Mouse (Mus musculus) heart, postnatal 36 days (tissue): Measurements from ENCODE around the gene Hoxc9. TPM values are rescaled to one million over a fixed set of nuclear protein-coding genes. Genes with fewer than 3 reads are reported as not detected.

Experiments used
- DNase-seq, 2 experiments: peaks; one replicate each; pipeline ENCODE4 v3.0.0; 2021 to 2022
- intact Hi-C: fragments of 180-260 bp; cut with DNase I; formaldehyde crosslinking; loops from one replicate; pipeline ENCODE4 v1.15.1; 2025
- total RNA-seq, 2 experiments: library from RNA; stranded (reverse); gene quantifications; 2 replicates each; pipeline ENCODE4 v1.2.3; 2021

Gene Hoxc9
- total RNA-seq, 2 experiments from 2014 or later, result not detected

DNA sequence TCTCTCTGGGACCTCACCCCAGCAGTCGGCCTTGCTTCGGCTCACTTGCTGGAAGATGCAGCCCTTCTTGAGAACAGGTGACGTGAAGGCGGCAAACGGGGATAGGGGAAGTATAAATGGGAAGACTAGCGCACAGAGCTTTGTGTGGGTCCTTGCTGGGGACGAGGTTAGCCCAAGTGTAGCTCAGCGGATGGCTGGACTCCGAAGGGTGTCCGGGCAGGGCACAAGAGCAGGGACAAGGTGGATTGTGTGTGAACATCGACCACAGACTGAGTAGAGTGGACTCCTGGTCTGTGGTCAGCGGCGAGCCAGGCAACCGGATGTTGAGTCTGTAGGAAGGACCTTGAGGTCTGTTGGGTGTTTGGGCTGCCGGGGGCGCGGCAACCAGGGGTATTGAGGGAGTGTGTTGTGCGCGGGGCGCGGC, 539 bp upstream of the Hoxc9 start:
- DNase-seq, result no peak
- intact Hi-C loops, result no loop called here

DNA sequence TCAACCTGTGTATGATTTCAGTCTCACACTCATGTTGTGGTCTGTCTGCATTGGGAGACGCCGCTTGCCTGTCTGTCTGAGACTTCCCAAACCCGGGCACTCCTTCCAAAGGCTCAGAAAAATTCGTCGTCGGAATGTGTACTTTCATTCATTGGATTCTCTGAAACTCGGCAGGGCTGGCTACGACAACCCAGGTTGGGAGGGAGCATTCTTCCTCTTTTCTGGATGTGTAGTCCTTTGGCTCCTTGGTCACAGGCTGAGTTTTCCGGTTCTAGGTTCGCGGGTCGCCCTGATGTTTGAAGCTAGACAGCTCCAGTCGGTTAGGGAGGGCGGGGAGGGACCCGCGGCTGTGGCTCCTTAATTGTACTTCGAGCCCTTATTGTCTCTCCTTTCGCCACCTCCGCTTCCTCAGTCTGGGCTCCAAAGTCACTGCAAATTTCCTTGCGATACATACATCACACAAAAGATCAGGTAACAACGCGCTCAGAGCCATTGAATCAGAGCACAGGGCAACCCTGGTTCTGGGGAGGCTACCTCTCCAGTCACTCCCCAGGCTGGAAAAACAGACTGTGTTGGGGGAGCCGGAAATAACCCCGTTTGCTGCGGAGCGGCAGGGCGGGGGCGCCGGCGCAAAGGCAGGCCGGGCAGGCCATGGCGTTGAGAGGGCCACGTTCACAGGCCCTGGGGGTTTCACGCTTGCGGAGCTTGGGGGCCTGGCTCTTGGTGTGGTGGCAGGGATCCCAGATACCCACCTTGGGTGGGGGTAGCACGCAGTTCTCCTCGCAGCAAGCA, 588 bp downstream of the Hoxc9 start:
- DNase-seq, result no peak
- intact Hi-C loops, result no loop called here

DNA sequence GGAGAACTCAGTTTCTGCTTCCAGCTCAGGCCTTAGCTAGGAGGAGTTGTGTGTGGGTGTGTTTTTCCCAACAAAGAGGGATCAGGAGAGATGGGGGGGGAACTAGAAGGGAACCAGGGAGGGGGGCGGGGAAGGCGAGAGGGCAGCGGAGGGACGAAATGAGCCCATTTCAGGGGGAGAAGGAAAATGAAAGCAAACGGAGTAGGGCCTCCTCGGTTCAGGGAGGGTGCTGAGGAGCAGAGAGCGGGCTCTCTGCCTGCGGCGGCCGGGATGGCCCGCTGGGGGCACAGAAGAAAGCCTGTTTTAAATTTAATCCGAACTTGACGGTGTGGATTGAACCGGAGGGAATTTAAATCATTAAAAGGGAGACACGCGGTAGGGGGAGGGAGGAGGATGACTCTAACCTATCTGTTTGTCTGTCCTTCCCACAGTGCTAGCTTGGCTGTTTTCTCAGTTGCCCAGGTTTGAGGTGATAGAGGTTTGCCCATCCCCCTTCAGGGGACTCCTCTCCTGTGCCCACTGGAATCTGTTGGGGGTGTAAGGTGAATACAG, 1.3 kb downstream of the Hoxc9 start:
- intact Hi-C loops, result no loop called here
- DNase-seq, result no peak

DNA sequence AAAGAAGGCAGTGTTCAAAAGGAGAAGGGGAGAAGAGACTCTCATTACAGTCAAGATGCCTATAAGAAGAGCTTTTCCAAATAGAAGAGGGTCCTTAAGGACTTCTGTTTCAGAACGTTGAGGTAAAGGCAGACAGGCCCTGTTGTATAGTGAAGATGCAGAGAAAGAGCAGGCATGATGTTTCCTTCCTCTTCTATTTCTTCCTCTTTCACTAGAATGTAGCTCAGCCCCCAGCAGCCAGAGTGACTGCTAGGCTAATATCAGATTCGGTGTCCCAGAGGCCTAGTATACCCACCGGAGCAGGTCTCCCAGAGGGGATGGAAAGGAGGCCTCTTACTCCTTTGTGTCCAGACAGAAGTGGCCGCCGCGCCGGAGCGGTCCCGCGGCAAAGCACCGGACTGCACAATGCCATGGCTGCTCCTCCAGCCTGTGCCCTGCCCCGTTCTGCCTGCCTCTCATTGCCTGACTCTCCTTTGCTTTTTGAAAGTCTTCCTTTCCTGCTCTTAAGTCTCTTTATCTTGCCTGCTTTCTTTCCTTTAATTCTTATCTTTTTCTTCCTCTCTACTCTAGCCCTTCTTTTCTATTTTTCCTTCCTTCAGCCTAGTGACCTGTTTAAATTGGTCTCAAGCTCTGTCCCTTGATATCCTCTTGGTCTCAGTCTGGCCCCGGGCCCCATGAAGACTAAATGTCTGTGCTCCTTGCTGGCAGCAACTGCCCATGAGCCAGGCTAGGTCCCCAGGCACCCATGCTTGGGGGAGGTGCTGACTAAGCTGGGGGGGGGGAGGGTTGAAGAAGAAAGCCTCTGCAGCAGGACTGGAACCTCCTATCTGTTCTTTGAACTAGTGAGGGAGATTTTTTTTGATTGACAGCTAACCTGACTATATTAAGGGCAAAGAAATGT, 2.6 kb downstream of the Hoxc9 start:
- intact Hi-C loops, result no loop called here
- no peak for DNase-seq

DNA sequence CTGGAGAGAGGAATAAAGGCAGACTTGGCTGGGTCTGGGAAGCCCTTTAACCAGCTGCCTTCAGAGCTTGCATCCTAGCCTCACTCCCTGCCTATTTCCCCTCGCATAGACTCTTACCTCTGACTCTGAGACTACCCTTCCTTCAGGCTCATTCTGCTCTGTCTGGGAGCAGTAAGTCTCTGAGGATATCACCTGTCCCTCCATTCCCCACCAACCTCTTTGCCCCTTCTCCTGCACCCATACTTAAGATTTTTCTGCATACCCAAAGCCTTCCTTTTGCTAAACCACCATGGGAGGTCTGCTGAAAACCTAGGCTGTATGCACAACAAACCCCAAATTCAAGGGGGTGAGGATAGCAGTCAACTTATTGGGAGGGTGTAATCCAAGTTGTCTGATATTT, 3.7 kb downstream of the Hoxc9 start:
- DNase-seq, result no peak
- intact Hi-C loops, result no loop called here

DNA sequence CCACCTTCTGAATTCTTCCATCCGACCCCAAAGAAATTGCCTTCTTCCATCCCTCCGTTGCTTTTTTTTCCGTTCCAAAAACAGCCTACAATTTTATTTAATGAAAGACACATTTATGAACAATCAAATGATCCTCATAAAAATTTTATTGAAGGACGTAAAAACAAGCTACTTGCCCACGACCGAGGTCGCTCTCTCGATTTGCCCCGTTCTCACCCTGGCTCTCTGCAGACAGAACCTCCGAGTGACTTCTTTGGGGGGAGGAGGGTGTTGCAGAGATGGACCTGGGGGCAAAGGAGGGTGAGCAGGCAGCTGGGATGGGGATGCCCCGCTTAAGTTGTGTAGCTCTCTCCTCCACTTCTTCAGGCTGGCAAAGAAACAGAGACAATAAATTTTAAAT, 4.1 kb downstream of the Hoxc9 start:
- intact Hi-C loops, result no loop called here
- DNase-seq, result no peak

DNA sequence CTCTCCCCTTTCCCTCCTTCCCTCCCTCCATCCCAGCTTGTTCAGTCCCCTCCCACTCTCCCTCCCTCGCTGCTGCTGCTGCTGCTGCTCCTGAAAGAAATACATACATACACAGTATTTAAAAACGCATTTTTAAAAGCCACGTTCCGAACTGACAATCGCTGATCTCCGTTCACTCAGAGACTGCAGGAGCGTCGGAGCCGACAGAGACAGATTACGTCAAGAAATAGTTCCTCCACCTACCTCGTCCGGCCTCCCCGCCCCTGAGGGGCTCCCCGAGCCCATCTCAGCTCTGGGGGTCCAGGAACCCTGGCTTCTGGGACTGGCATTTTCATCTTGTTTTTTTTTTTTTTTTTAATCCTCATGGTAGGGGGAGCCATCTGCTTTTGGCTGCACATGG, 4.7 kb downstream of the Hoxc9 start:
- intact Hi-C loops, result no loop called here
- DNase-seq, result no peak

DNA sequence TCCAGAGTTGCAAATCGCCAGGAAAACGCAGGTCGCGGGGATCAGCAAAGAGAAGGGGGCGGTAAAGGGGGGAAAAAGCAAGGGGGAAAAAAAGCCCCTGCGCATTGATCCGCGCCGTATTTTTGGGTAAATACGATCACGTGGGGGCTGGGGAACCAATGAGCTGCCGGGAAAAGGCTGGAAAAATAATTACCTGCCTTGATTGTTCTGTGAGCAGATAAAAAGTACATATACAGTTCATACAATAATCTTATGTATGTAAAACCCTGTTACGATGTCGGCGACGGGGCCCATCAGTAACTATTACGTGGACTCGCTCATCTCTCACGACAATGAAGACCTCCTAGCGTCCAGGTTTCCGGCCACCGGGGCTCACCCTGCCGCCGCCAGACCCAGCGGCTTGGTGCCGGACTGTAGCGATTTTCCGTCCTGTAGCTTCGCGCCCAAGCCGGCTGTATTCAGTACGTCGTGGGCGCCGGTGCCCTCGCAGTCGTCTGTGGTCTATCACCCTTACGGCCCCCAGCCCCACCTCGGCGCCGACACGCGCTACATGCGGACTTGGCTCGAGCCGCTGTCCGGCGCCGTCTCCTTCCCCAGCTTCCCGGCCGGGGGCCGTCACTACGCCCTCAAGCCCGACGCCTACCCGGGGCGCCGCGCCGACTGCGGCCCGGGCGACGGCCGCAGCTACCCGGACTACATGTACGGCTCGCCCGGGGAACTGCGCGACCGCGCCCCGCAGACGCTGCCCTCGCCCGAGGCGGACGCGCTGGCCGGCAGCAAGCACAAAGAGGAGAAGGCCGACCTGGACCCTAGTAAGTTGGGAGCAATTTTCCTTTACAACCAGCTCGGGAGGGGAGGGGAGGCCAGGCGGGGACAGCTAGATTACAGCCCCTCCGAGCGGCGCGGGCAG, 5.4 kb downstream of the Hoxc9 start:
- intact Hi-C loops, result no loop called here
- no peak for DNase-seq

DNA sequence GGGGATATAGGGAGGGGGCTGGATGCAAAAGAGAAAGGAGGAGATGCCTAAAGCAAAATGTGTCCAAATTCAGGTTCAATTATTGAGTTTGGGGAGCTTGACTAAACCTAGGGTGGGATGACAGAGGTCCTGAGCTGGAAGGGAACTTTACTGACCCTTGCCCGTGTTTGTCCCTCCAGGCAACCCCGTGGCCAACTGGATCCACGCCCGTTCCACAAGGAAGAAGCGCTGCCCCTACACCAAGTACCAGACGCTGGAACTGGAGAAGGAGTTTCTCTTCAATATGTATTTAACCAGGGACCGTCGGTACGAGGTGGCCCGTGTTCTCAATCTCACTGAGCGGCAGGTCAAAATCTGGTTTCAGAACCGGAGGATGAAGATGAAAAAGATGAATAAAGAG, 7.5 kb downstream of the Hoxc9 start:
- intact Hi-C loops, result no loop called here

DNA sequence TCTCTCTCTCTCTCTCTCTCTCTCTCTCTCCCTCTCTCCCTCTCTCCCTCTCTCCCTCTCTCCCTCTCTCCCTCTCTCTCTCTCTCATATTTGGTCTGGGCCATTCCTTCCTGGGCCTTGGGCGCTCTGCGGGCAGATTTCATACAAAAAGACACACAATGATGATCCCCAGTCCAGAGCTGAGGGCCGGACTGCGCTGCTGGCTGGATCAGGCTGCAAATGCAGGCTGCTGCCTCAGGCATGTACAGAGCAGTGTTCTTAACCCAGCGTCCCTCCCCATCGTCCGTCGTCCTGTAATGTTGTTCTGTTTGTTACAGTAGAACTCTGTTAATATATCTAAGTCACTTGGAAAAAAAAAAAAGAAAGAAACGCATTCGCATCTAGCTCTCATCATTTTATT, 8.3 kb downstream of the Hoxc9 start:
- DNase-seq, result no peak
- intact Hi-C loops, result no loop called here

More for the DNA sequence above, 7.5 kb downstream of the Hoxc9 start:
- no peak for DNase-seq

DNA sequence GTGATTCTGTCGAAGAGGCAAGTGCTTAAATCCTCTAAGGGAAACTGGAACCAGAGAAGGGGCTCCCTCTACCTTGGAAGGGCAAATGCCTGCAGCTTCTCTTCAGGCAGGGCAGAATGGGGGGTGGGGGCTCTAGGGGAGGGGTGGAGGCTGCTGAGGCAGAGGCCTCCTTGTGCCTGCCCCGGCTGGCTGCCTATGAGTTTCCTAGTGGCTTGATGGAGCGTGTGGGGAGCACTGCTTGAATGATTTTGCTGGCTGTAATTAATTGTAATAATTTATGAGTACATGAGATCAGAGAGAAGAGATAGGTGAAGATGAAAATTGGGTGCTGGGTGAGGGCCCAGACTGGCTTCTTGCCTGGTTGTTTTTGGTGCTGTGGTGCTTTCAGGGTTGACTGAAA, 8.7 kb downstream of the Hoxc9 start:
- intact Hi-C loops, result loop anchor here (5.0 kb wide), 2 partner anchors 223 to 332 kb away; no protein-coding TSS in a partner anchor
- no peak for DNase-seq

DNA sequence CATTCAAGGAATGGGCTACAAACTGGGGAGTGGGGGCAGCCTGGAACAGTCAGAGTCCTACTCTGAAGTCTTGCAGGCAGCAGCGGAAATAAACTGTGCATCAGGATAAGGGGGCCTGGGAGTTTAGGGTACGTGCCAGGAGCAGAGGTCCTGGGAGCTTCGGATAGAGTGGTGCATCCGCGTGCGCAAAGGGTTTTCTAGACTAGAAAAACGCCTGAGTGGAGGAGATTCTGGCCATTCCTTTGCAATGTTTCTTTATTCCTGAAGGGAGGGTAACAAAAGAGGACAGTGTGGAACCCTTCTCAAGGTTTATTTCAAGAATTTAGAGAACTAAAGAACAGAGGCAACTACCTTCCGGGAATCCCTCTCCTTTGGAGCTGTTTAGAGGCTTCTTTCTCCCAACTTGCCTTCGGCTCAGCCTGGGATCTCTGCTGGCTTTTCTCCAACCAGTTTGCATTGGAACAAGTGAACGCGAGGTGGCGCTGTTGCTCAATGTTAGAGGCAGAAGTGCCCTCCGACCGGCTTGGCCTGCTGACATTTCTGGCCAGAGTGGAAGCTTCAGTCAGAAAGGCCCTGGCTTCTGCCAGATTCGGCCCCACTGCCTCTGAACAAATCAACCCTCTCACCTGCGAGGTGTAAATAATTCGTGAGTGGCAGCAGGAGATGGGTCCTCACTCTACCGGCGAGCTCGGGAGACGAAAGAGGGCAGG, 11.0 kb downstream of the Hoxc9 start:
- DNase-seq, result peak; percentile 92 to 96
- intact Hi-C loops, result loop anchor here (1.0 to 5.0 kb wide), 4 partner anchors 144 to 330 kb away; no protein-coding TSS in a partner anchor

DNA sequence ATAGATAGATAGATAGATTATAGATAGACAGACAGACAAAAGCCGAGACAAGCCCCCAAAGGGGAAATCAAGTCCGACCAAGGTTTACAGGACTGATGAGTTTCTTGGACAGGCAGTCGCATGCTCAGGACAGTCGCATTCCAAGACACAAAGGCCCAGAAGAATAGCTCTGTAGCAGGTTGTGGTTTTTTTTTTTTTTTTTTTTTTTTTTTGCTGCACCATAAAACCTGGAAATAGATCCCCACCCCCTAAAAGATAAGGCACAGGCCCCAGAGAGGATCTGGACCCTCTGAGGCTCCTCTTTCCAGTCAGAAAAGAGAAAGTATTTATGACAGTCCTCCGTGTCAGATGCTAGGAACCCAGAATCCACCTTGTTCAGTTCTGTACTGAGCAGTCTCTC, 11.8 kb downstream of the Hoxc9 start:
- intact Hi-C loops, result loop anchor here (5.0 kb wide), 2 partner anchors 226 to 329 kb away; no protein-coding TSS in a partner anchor
- DNase-seq, result no peak

DNA sequence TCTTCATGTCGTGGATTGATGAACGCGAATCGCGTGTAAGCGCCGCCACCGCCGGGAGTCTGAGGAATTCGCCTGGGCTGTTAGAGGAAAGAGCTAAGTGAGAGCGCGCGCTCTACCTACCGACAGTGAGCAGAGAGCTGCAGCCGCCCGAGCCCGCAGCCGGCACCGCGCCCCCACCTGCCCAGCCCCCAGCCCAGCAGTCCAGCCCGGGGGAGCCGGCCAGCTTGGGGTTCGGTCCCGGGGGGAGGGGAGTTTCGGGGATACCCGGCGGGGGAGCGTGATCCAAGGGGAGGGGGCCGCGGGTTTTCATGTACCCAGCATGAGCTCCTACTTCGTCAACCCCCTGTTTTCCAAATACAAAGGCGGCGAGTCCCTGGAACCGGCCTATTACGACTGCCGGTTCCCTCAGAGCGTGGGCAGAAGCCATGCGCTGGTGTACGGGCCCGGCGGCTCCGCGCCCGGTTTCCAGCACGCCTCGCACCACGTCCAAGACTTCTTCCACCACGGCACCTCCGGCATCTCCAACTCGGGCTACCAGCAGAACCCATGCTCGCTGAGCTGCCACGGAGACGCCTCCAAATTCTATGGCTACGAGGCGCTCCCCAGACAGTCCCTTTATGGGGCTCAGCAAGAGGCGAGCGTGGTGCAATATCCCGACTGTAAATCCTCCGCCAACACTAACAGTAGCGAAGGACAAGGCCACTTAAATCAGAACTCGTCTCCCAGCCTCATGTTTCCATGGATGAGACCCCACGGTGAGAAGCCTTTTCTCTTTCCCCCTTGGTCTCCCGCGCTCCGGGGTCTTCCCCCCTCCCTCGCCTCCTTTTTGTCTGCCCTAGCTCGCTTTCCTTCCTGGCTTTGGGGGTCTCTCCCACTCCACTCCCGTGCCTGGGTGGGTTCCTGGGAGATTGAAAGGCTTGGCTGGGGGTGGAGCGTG, 14.5 kb downstream of the Hoxc9 start, which contains the start of gene Hoxc8:
TSS of gene Hoxc8 (plus strand) at position 147 of the 937 bp plus-strand sequence.
- intact Hi-C loops, result no loop called here
- DNase-seq, result no peak

DNA sequence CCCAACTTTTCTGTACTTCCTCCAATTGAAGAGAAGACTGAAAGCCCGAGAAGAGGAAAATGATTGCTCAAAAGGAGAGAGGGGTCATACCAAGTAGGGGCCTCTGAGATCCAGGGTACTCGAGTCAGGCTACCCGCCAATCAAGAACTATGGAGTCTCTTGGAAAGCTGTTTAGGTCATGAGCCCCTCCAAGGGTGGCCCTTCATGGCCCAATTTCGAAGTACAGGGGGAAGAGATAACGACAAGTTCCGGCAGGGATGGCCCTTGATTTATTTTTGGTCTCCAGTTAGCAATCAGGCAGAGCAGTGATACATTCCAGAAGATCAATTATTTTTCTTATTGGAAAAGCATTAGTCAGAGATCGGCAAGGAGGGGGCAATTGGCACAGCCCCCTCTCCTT, 15.5 kb downstream of the Hoxc9 start:
- intact Hi-C loops, result no loop called here

DNA sequence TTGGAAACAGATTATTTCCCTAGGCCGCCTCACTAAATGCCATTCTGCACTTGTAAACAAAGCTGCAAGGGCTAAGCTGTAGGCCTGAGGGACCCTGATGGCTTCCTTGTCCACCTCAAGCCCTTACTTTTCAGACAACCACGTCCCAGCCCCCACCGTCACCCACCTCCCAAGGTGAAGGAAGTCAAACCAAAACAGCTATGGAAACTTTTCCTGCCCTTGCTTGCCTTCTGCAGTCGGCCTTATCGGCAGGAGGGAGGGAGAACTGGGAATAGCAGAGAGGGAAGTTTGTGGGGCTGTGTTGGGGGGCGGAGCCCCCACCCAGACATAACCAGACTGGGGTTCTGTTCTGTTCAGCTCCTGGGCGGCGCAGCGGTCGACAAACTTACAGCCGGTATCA, 16.0 kb downstream of the Hoxc9 start:
- no peak for DNase-seq
- intact Hi-C loops, result no loop called here

More for the DNA sequence above, 15.5 kb downstream of the Hoxc9 start:
- no peak for DNase-seq

DNA sequence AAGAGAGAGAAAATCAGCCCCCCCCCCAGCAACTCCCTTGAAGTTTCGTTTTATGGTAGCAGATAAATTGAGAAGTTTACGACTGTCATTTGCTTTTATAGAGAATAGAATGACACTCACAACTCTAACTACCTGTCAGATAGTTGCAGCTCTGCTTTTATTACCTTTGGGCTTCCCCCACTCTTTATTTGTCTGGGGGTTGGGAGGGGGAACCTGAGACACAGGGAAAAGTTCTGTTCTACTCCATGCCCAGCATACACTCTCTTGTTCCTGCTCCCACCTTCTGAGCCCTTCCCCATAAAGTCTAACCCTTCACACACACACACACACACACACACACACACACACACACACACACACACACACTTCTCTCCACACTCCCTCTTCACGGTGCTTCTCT, 16.6 kb downstream of the Hoxc9 start:
- intact Hi-C loops, result no loop called here

DNA sequence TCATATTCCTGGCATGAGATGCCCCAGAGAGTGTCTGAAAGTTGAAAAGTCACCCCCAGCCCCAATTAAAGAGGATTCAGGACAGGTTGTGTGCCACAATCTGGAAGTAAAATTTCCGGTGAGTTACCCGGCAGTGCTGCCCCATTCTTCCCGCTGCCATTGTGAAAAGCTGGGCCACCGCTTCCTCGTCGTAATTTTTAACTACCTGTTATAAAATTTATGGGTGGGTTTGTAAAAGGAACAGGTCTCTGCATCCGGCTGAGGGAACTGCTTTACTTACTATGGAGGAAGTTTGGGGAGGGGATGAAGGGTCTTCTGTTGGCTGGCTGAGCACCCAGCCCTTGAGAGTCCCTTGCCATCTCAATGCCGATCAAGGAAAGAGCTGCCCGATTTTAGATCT, 20.3 kb downstream of the Hoxc9 start:
- intact Hi-C loops, result no loop called here
- DNase-seq, result no peak

More for the DNA sequence above, 16.6 kb downstream of the Hoxc9 start:
- no peak for DNase-seq
